Mouse (Mus musculus) retina, adult 2 months (tissue): ENCODE results near the gene Marveld2.

ENCODE experiments used
- DNase-seq: peaks from one replicate; pipeline ENCODE4 v3.0.0-alpha.2; 2012; ENCODE audit warnings: low read depth, low spot score

Marveld2 gene

GRCm38 (mm10) chr13:100616181-100617087 lies at the start of gene Marveld2:
Gene Marveld2 (minus strand): TSS chr13:100616971.
- DNase-seq: no peak

- DNase-seq: peak; percentile 53
These were observed 43.2 kb upstream of the Marveld2 start for GRCm38 (mm10) chr13:100659864-100660456.

GRCm38 (mm10) chr13:100658091-100658490 lies 41.3 kb upstream of the Marveld2 start:
- DNase-seq: no peak

DNA sequence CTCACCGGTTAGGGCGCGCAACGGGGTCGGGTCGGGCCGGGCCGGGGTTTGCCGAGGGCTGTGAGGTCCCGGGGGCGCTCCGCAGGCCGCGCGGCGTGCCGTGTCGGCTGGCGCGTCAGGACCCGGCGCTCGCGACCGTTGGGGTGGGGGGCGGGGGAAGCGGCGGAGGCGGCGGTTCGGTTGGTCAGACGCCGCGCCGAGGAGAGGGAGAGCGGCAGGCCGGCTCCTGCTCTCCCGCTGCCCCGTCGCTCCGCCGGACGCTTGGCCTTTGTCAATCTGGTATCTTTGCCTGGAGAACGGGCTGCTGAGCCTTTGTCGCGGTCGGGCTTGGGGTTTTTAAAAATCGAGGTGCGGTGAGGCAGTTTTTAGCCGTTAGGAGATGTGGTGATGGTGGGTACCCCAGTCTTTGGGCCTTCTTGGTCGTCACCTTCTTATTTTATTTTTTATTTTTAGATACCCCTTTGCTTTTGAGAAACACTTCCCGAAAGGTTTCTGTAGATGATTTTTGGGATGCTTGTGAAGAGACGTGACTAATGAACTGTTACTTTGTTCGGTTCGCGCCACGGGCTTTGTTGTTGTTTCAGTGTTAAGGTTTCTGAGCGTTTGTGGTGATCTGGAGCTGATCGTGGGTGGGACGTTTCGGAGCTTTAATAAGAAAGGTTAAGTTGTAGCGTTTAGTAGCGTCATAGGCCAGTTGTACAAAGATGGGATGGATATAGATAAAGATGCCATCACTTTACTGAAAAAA lies 34.8 kb upstream of the Marveld2 start, which contains the start of gene Taf9:
Taf9 (plus strand) TSS at position 141 of the 748 bp plus-strand sequence.
- DNase-seq: no peak

- DNase-seq: peak; percentile 89
These were observed 34.0 kb upstream of the Marveld2 start, which contains the start of the genes Ak6 and Rad17 for GRCm38 (mm10) chr13:100650550-100651438. Gene Ak6 (plus strand): TSS chr13:100650979. Gene Rad17 (minus strand): TSS chr13:100651051.

GRCm38 (mm10) chr13:100648223-100648622 lies 31.5 kb upstream of the Marveld2 start:
- no peak for DNase-seq

DNA sequence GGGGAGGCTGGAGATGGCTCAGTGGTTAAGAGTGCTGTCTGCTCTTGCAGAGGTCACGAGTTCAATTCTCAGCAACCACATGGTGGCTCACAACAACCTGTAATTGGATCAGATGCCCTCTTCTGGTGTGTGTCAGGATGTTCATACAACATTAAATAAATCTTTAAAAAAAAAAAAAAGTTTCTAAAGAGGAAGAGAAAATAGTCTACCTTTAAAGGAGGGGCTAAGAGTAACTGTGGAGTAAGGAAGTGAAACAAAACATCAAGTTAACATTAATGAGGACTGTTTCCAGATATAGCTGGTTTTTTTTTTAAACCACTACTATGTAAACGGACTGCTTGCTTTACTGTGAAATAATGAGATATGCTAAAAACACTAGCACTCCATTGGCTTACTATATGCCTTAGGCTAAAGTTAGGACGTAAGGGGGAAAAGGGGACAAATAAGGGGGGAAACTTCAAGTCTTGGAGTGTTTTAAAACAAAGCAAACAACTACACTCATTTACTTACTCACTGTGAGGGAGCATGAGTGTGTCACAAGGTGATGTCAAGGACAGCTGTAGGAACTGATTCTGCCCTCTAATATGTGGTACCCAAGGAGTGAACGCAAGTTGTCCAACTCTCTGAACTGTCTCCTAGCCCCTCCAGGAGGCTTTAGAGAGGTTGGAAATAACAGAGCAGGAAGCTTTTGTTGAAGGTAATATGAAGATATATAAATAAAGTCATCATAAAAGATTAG lies 25.9 kb upstream of the Marveld2 start:
- no peak for DNase-seq

GRCm38 (mm10) chr13:100634106-100634691 lies 17.4 kb upstream of the Marveld2 start:
- no peak for DNase-seq

- no peak for DNase-seq
These were observed 5.5 kb upstream of the Marveld2 start for GRCm38 (mm10) chr13:100622241-100622640.

DNA sequence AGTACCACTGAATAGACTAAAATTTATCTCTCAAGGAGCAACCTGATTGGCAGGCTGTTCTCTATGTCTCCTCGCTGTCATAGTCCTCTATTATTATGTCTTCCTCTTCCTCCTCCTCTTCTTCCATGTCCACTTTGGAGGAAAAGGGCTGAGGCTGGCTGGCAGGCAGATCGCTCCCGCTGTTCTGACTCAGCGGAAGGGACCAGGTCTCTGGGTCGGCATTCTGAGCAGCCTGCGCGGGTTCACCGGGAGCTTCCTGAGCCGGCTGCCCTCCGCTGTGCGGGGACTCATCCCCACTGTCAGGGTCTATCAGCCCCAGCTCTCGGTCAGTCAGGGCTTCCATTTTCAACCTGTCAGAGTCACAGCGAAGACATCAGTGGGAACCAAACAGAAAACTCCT lies 812 bp upstream of the Marveld2 start:
- no peak for DNase-seq

- no peak for DNase-seq
These were observed 3.9 kb downstream of the Marveld2 start for GRCm38 (mm10) chr13:100612903-100613302.

- DNase-seq: no peak
These were observed 4.5 kb downstream of the Marveld2 start for GRCm38 (mm10) chr13:100612251-100612650.

- no peak for DNase-seq
These were observed 5.5 kb downstream of the Marveld2 start for GRCm38 (mm10) chr13:100611266-100611665.

GRCm38 (mm10) chr13:100607756-100608155 lies 9.0 kb downstream of the Marveld2 start:
- DNase-seq: no peak

DNA sequence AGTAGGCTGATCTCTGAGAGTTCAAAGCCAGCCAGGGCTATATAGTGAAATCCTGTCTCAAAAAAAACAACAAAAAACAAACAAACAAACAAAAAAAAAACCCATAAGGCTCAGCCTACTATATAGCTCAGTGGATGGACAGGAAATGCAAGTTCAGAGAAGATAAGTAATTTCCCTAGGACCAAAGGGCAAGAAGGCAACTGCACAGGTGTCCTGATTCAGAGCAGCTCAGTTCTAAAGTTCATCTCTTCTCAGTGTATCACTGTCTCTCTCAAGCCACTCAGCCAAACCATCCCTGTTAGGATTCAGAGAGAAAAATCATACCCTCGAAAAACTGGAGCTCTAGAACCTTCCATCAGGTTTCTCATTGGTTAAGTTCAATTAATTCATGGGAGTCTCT lies 10.9 kb downstream of the Marveld2 start:
- no peak for DNase-seq

DNA sequence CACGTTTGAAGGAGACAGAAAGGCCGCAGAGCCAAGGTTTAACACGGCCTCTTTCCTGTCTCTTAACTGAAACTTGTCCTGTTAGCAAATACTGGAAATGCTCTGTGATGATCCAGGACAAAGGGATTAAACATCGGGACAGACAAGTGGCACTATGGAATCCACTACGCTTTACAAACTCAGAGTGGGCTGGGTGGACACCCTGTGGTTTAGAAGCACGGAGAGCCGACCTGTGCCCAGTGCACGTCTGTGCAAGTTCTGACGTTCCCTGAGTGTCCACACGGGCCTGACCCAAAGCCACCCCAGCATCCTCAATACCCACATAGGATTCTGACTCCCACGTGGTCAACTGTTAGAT lies 13.1 kb downstream of the Marveld2 start:
- no peak for DNase-seq

GRCm38 (mm10) chr13:100603031-100603737 lies 13.6 kb downstream of the Marveld2 start:
- no peak for DNase-seq

GRCm38 (mm10) chr13:100602239-100602902 lies 14.4 kb downstream of the Marveld2 start:
- no peak for DNase-seq

- no peak for DNase-seq
These were observed 15.7 kb downstream of the Marveld2 start for GRCm38 (mm10) chr13:100601034-100601433.
